ENCODE assay signal across 13 mouse cellular contexts in genomic region chr3:152291895-152292294, GRCm38 (mm10).
"Had no signal": no experiment of that assay in that cellular context is flagged by ENCODE, and none has a peak within 500 bp of the region (broad histone marks: within the 10 kb centered on the region; RNA-seq: fewer than 3 reads in every experiment).

No protein-coding gene starts in this region.

- ATAC-seq: hindbrain, embryonic 16.5 days; inflammation-experienced regulatory T-cells, adult 6 months had no signal

- H3K4me3 ChIP-seq: midbrain, embryonic 12.5 days; stomach, embryonic 15.5 days had no signal

- H3K27ac ChIP-seq: macrophage; midbrain, embryonic 12.5 days; stomach, embryonic 15.5 days had no signal

- H3K9ac ChIP-seq: midbrain, embryonic 12.5 days; stomach, embryonic 15.5 days had no signal

- DNase-seq: kidney, adult 18-20 months; kidney, postnatal 10 days; left cerebral cortex, postnatal 4 days; right cerebral cortex, postnatal 14 days; thymus, adult 2 months; thymus, postnatal 25 days had no signal

- H3K4me2 ChIP-seq: liver, embryonic 11.5 days; midbrain, embryonic 12.5 days; stomach, embryonic 15.5 days had no signal

- H3K27me3 ChIP-seq: megakaryocyte, embryonic 14.5 days; midbrain, embryonic 12.5 days; stomach, embryonic 15.5 days had no signal

- H3K9me3 ChIP-seq: megakaryocyte, embryonic 14.5 days; midbrain, embryonic 12.5 days; stomach, embryonic 15.5 days had no signal

- H3K4me1 ChIP-seq: midbrain, embryonic 12.5 days had no signal

- H3K36me3 ChIP-seq: stomach, embryonic 15.5 days had no signal
